Mouse (Mus musculus) heart, postnatal 0 days (tissue): Measurements from ENCODE around the gene Gm17606.

Experiments used
- CTCF ChIP-seq: IDR thresholded peaks from 2 replicates; pipeline ENCODE4 v1.5.1; 2016; ENCODE audit warnings: antibody characterized with exemption, control low read depth, low read depth
- EP300 ChIP-seq: IDR thresholded peaks from 2 replicates; pipeline ENCODE4 v1.6.1; 2016; ENCODE audit warnings: antibody characterized with exemption, low read depth

GRCm38 (mm10) chr14:54634182-54634581, 6.6 kb upstream of the Gm17606 start:
- TF ChIP-seq CTCF: peak; percentile 16; the same call in 1 of the 2 replicates
- no peak for TF ChIP-seq EP300
